Mouse (Mus musculus) MEL (cell line): Measurements from ENCODE around the gene Icam1. TPM values are rescaled to one million over a fixed set of nuclear protein-coding genes. Genes with fewer than 3 reads are reported as not detected.
A peak's percentile ranks its signal among the peaks of the same experiment; 100 is the strongest.

Source experiments
- DNase-seq: peaks from one replicate; pipeline ENCODE4 v3.0.0; 2011; ENCODE audit warnings: low read depth, low spot score
- H3K27ac ChIP-seq: 2 replicates; pipeline ENCODE4 v1.5.1; 2012; ENCODE audit warnings: low read depth, mild to moderate bottlenecking, control low read depth, low read length, moderate library complexity; ENCODE audit not compliant: control insufficient read depth
- H3K27me3 ChIP-seq, 2 experiments: fragments of 150-350 bp in 1 of 2; sonication (generic) in 1 of 2; 2 replicates each; pipeline ENCODE4 v1.6.1; 2012; ENCODE audit warnings: low read length in 2 of 2, mild to moderate bottlenecking in 2 of 2, improper control_type of control experiment in 1 of 2, moderate library complexity in 1 of 2; ENCODE audit not compliant: insufficient read depth in 2 of 2, control insufficient read depth in 1 of 2
- H3K36me3 ChIP-seq, 2 experiments: 2 replicates each; pipeline ENCODE4 v1.6.1; 2012 to 2014; ENCODE audit warnings: low read length in 2 of 2, improper control_type of control experiment in 1 of 2, inconsistent platforms in 1 of 2, mild to moderate bottlenecking in 1 of 2; ENCODE audit not compliant: insufficient read depth in 2 of 2, control insufficient read depth in 1 of 2
- H3K4me1 ChIP-seq, 2 experiments: fragments of 150-350 bp in 1 of 2; sonication (generic) in 1 of 2; 2 replicates each; pipeline ENCODE4 v1.6.1; 2012; ENCODE audit warnings: low read length in 2 of 2, improper control_type of control experiment in 1 of 2, mild to moderate bottlenecking in 1 of 2; ENCODE audit not compliant: insufficient read depth in 2 of 2, control insufficient read depth in 1 of 2
- H3K4me3 ChIP-seq, 2 experiments: fragments of 150-350 bp in 1 of 2; sonication (generic) in 1 of 2; 2 replicates each; pipeline ENCODE4 v1.5.1; 2012; ENCODE audit warnings: low read depth in 2 of 2, low read length in 2 of 2, mild to moderate bottlenecking in 2 of 2, moderate library complexity in 2 of 2, control low read depth in 1 of 2, improper control_type of control experiment in 1 of 2; ENCODE audit not compliant: control insufficient read depth in 1 of 2, insufficient read depth in 1 of 2
- H3K79me2 ChIP-seq: 2 replicates; pipeline ENCODE4 v1.6.1; 2012; ENCODE audit warnings: mild to moderate bottlenecking, low read length, moderate library complexity; ENCODE audit not compliant: control insufficient read depth, poor library complexity, insufficient read depth
- H3K9ac ChIP-seq: 2 replicates; pipeline ENCODE4 v1.6.1; 2012; ENCODE audit warnings: low read depth, mild to moderate bottlenecking, control low read depth, low read length, moderate library complexity; ENCODE audit not compliant: control insufficient read depth, poor library complexity, severe bottlenecking
- H3K9me3 ChIP-seq: fragments of 150-350 bp; sonication (generic); replicated peaks from 2 replicates; pipeline ENCODE4 v1.6.1; 2012; ENCODE audit warnings: mild to moderate bottlenecking, low read length, improper control_type of control experiment, moderate library complexity; ENCODE audit not compliant: insufficient read depth
- BHLHE40 ChIP-seq: IDR thresholded peaks from 2 replicates; pipeline ENCODE4 v1.6.1; 2012; ENCODE audit warnings: low read depth, mild to moderate bottlenecking, inconsistent platforms, low read length, improper control_type of control experiment, borderline replicate concordance
- CHD2 ChIP-seq: IDR thresholded peaks from 2 replicates; pipeline ENCODE4 v1.6.1; 2011; ENCODE audit warnings: low read length, improper control_type of control experiment
- CTCF ChIP-seq, 3 experiments: IDR thresholded peaks in 2 of 3; conservative IDR thresholded peaks in 1 of 3; 2 replicates each; pipeline ENCODE4 v1.5.1; 2011 to 2012; ENCODE audit warnings: low read length in 3 of 3, low read depth in 2 of 3, mild to moderate bottlenecking in 2 of 3, improper control_type of control experiment in 1 of 3, inconsistent platforms in 1 of 3, mixed read lengths in 1 of 3, moderate library complexity in 1 of 3; ENCODE audit not compliant: control insufficient read depth in 1 of 3, insufficient read depth in 1 of 3, poor library complexity in 1 of 3, severe bottlenecking in 1 of 3
- EP300 ChIP-seq, 2 experiments: IDR thresholded peaks; 2 replicates each; pipeline ENCODE4 v1.6.1; 2011; ENCODE audit warnings: improper control_type of control experiment in 2 of 2, low read length in 2 of 2, low read depth in 1 of 2, mild to moderate bottlenecking in 1 of 2
- ETS1 ChIP-seq: IDR thresholded peaks from 2 replicates; pipeline ENCODE4 v1.6.1; 2012; ENCODE audit warnings: low read depth, mild to moderate bottlenecking, inconsistent platforms, low read length, improper control_type of control experiment, moderate library complexity
- GABPA ChIP-seq: IDR thresholded peaks from 2 replicates; pipeline ENCODE4 v1.6.1; 2012; ENCODE audit warnings: low read depth, mild to moderate bottlenecking, inconsistent platforms, low read length, improper control_type of control experiment, moderate library complexity
- JUND ChIP-seq: IDR thresholded peaks from 2 replicates; pipeline ENCODE4 v1.6.1; 2011; ENCODE audit warnings: low read depth, mild to moderate bottlenecking, improper control_type of control experiment, low read length
- MAX ChIP-seq: IDR thresholded peaks from 2 replicates; pipeline ENCODE4 v1.6.1; 2011; ENCODE audit warnings: low read length, improper control_type of control experiment
- MEF2A ChIP-seq: IDR thresholded peaks from 2 replicates; pipeline ENCODE4 v1.6.1; 2014; ENCODE audit warnings: low read depth, mild to moderate bottlenecking, inconsistent platforms, low read length, improper control_type of control experiment; ENCODE audit not compliant: poor library complexity, insufficient replicate concordance, severe bottlenecking; ENCODE audit errors: extremely low read depth
- MXI1 ChIP-seq: IDR thresholded peaks from 2 replicates; pipeline ENCODE4 v1.6.1; 2011; ENCODE audit warnings: mild to moderate bottlenecking, low read depth, low read length, improper control_type of control experiment
- MYC ChIP-seq: IDR thresholded peaks from 2 replicates; pipeline ENCODE4 v1.6.1; 2011; ENCODE audit warnings: low read depth, mild to moderate bottlenecking, low read length, improper control_type of control experiment, moderate library complexity
- POLR2AphosphoS2 ChIP-seq: IDR thresholded peaks from 2 replicates; pipeline ENCODE4 v1.6.1; 2011; ENCODE audit warnings: low read length, improper control_type of control experiment
- RAD21 ChIP-seq: IDR thresholded peaks from 2 replicates; pipeline ENCODE4 v1.6.1; 2011; ENCODE audit warnings: mild to moderate bottlenecking, low read depth, low read length, improper control_type of control experiment
- SIN3A ChIP-seq: IDR thresholded peaks from 2 replicates; pipeline ENCODE4 v1.6.1; 2012; ENCODE audit warnings: low read length, improper control_type of control experiment, inconsistent platforms
- TAL1 ChIP-seq: IDR thresholded peaks from 2 replicates; pipeline ENCODE4 v1.6.1; 2012; ENCODE audit warnings: mild to moderate bottlenecking, inconsistent platforms, low read length, moderate library complexity, mixed read lengths
- USF1 ChIP-seq: IDR thresholded peaks from 2 replicates; pipeline ENCODE4 v1.6.1; 2014; ENCODE audit warnings: low read depth, mild to moderate bottlenecking, inconsistent platforms, low read length, improper control_type of control experiment, moderate library complexity
- ZKSCAN1 ChIP-seq: IDR thresholded peaks from 2 replicates; pipeline ENCODE4 v1.6.1; 2012; ENCODE audit warnings: low read depth, mild to moderate bottlenecking, inconsistent platforms, low read length, improper control_type of control experiment, moderate library complexity
- polyA plus RNA-seq, 2 experiments: library from polyadenylated mRNA; stranded (reverse) in 1 of 2; unstranded in 1 of 2; fragments of >175 nt in 1 of 2; fragments of >200 nt in 1 of 2; gene quantifications; 2 replicates each; pipeline versions ENCODE4 v1.2.1 to v1.2.4; 2012; ENCODE audit warnings: low replicate concordance in 2 of 2, low read depth in 1 of 2; ENCODE audit not compliant: insufficient read length in 2 of 2, insufficient read depth in 1 of 2, missing spikeins in 1 of 2
- total RNA-seq: library from RNA; depleted of rRNA; stranded (reverse); fragments of 300-350 nt; gene quantifications from 2 replicates; pipeline ENCODE4 v1.2.3, GENCODE M21; 2012

Icam1 gene
- total and polyA plus RNA-seq, 3 experiments, result 26.0 to 31.0 TPM; not detected in 1

DNA sequence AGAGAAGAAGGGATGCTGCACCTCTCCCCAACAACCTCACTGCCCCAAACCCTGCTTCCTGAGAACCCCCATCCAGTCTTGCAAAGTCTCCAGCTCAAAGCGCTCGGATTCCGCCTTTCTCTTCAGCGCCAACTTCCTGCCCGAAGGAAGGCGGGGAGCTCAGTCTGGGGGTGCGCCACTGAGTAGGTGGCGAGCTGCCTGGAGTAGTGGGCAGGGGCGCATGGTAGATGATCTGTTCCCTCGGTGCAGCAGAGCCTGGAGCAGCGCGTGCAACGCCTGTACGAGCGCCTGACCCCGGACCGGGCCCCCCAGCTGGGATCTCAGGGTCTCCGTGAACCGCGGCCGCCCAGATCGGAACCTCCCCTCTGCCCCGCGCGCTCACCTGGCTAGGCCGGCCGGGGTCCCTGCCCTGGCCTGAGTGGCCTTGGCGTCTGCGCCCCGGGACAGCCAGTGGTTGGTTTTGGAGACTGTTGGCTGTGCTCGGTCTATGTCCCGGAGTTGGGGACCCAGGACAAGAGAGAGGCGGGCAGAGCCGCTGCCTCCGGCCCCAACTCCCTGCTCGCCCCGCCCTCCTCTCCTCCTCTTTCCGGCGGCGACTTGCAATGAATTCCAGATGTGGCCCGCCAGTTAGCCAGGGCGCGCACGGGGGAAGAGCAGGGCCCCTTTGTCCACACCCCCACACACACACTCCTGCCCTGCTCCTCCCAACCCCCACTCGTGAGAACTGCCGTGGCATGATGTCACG lies 39.4 kb upstream of the Icam1 start, which contains the start of gene S1pr2 (continued):
- peak; percentile 64; the same call in 1 of the 2 replicates for TF ChIP-seq ZKSCAN1
- no peak for TF ChIP-seq BHLHE40

DNA sequence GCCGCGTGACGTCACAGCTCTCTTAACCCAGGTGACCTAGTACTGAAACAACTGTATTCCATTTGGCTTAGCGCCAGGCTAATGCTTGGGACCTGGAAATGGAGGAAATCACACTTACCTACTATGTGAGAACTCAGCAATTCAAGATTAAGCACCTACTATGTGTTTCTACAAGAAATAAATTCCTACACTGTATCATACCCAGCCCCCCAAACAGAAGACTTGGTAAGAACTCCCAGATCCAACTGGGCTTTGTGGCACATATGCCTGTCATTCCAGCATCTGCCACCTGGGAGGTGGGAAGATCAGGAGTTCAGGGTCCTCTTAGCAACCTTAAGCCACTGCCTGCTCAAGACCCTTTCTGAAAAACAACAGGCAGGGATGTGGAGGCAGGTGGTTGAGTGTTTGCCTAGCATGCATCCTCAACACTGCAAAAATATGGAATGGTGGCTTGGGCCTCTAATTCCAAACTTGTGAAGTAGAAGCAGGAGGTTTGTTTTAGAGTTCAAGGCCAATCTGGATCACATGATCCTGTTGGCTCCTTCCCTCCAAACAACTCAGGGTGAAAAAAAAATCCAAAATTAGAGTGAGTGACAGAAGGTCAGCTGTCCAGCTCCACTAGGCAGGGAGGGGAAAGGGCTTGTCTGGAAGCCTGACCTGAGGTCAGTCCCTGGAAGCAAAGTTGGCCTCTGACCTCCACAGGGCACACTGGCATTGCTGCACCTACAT lies 38.7 kb upstream of the Icam1 start:
- no peak; the same call in 1 of the 2 replicates for TF ChIP-seq ETS1
- peak; percentile 15 for TF ChIP-seq MAX
- TF ChIP-seq USF1, result peak; percentile 67; the same call in 1 of the 2 replicates
- peak; percentile 86; the same call in 1 of the 2 replicates for TF ChIP-seq GABPA
- TF ChIP-seq JUND, result 0 out of 2 replicates have a peak, but pooled peaks have one; percentile 46
- no peak for TF ChIP-seq RAD21
- peak; percentile 45; the same call in 1 of the 2 replicates for TF ChIP-seq BHLHE40
- TF ChIP-seq SIN3A, result no peak; the same call in none of the 2 replicates
- TF ChIP-seq MYC, result 0 out of 2 replicates have a peak, but pooled peaks have one; percentile 2
- peak in 1 of 3 experiments; percentile 42; a peak in 1 of 6 replicates for TF ChIP-seq CTCF (IDR thresholded peaks at IDR 0.05 in 2 of 3, conservative IDR thresholded peaks at IDR 0.05 in 1 of 3; ENCODE audit: control insufficient read depth in 1 of 3, insufficient read depth in 1 of 3, low read depth in 2 of 3, low read length in 3 of 3, poor library complexity in 1 of 3, severe bottlenecking in 1 of 3)
- peak; percentile 100 for TF ChIP-seq ZKSCAN1
- peak; percentile 41; the same call in 1 of the 2 replicates for TF ChIP-seq MXI1
- TF ChIP-seq POLR2AphosphoS2, result no peak
- TF ChIP-seq TAL1, result no peak
- peak; percentile 54 for TF ChIP-seq CHD2
- peak in 1 of 2 experiments; percentile 36; a peak in 2 of 4 replicates for TF ChIP-seq EP300 (IDR thresholded peaks at IDR 0.05; ENCODE audit: low read depth in 1 of 2, low read length in 2 of 2)
- 0 out of 2 replicates have a peak, but pooled peaks have one; percentile 3 for TF ChIP-seq MEF2A
- Histone ChIP-seq H3K4me3 (peak overlapping the region; percentile 64 to 73), H3K4me1 (peaks cover 8 to 36% of the 10 kb centered on the region in 2 experiments), H3K9me3 (no peaks in the 10 kb centered on the region), H3K79me2 (no peaks in the 10 kb centered on the region; the same call in 1 of the 2 replicates), H3K27ac (no peak overlapping the region), H3K27me3 (peaks cover 4 to 7% of the 10 kb centered on the region in 2 experiments; a peak in 3 of 4 replicates), H3K9ac (peak overlapping the region; percentile 74), H3K36me3 (peaks cover 0 to 11% of the 10 kb centered on the region in 2 experiments; a peak in 2 of 4 replicates)
- no peak for DNase-seq
